Mouse (Mus musculus) limb, embryonic 12.5 days (tissue): Measurements from ENCODE around the gene Opcml. TPM values are rescaled to one million over a fixed set of nuclear protein-coding genes. Genes with fewer than 3 reads are reported as not detected.

Experiments
- ATAC-seq: fragments of 200-750 bp; cut with Nextera tagmentation; 2 replicates; pipeline ENCODE4 v1.8.0; 2017; ENCODE audit warnings: low read depth, moderate TSS enrichment; ENCODE audit not compliant: insufficient number of reproducible peaks, insufficient read depth, low FRiP score, low TSS enrichment
- H3K27ac ChIP-seq: fragments of 300-500 bp; sonication (generic); 2 replicates; pipeline ENCODE4 v1.5.1; 2016; ENCODE audit warnings: mild to moderate bottlenecking, moderate library complexity
- H3K27me3 ChIP-seq: fragments of 300-500 bp; sonication (generic); 2 replicates; pipeline ENCODE4 v1.6.1; 2016; ENCODE audit warnings: mild to moderate bottlenecking, moderate library complexity
- H3K36me3 ChIP-seq: fragments of 300-500 bp; sonication (generic); 2 replicates; pipeline ENCODE4 v1.6.1; 2016; ENCODE audit warnings: mild to moderate bottlenecking, moderate library complexity
- H3K4me1 ChIP-seq: fragments of 300-500 bp; sonication (generic); replicated peaks from 2 replicates; pipeline ENCODE4 v1.6.1; 2016
- H3K4me2 ChIP-seq: fragments of 300-500 bp; sonication (generic); 2 replicates; pipeline ENCODE4 v1.6.1; 2016; ENCODE audit warnings: mild to moderate bottlenecking, moderate library complexity
- H3K4me3 ChIP-seq: fragments of 300-500 bp; sonication (generic); replicated peaks from 2 replicates; pipeline ENCODE4 v1.5.1; 2016; ENCODE audit warnings: mild to moderate bottlenecking
- H3K9ac ChIP-seq: fragments of 300-500 bp; sonication (generic); replicated peaks from 2 replicates; pipeline ENCODE4 v1.6.1; 2016; ENCODE audit warnings: mild to moderate bottlenecking, moderate library complexity
- H3K9me3 ChIP-seq: fragments of 300-500 bp; sonication (generic); 2 replicates; pipeline ENCODE4 v1.6.1; 2016; ENCODE audit warnings: mild to moderate bottlenecking, moderate library complexity
- WGBS: fragments of 180-500 bp; shearing (Covaris S2); methylation state at CpG from one replicate; pipeline ENCODE4 v1.1.7; 2016; 5-methylcytosine and 5-hydroxymethylcytosine counted together
- polyA plus RNA-seq: library from polyadenylated mRNA; unstranded; fragments of >200 nt; fragmentation: Nextera tagmentation; extraction: Ambion mirVana; gene quantifications from 2 replicates; pipeline ENCODE4 v1.2.1, GENCODE M21; 2016

Gene Opcml
- polyA plus RNA-seq, 1 experiment from 2014 or later = 1.6 TPM

DNA sequence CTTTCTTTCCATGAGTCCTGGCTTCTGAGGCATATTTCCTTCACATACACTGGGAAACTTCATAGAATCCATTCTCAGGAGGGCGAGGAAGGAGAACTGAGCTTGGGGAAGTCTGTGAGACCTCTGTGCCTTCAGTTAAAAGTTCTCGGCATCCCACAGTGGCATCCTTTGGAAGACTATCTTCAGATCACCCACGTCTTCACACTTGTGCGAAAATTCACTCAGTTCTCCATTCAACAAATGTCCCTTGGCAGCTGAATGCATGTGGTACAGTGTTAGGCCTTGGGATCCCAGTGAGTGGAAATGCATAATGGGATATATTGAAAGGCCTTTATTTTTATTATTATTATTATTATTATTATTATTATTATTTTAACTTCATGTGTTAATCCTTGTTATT lies 304.1 kb downstream of the Opcml start:
- Histone ChIP-seq H3K4me2 (no peak overlapping the region), H3K27me3 (peaks cover 77% of the 10 kb centered on the region), H3K36me3 (no peaks in the 10 kb centered on the region), H3K27ac (no peak overlapping the region), H3K9ac (no peak overlapping the region), H3K4me1 (no peaks in the 10 kb centered on the region; the same call in 1 of the 2 replicates), H3K9me3 (no peaks in the 10 kb centered on the region), H3K4me3 (no peak overlapping the region)
- 84% methylated on average over 4 of the region's 4 CpGs for WGBS
- ATAC-seq = no peak

DNA sequence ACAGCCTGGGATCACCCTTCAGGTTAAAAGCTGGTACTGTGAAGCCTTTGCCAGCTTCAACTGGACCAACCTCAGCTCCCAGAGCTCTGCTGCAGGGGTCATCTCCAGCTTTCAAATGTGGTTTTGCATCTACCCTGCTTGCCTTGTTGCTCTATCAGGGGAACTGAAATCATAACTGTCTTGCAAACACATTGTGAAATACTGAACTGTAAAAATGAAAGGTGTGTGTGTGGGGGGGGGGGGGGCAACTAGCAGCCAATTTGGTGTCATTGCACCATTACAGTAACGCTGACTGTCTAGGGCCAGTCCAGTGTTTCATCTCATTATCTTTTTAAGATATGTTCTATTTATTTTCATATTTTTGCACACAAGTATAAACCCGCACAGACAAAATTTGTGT lies 305.6 kb downstream of the Opcml start:
- Histone ChIP-seq H3K4me1 (no peaks in the 10 kb centered on the region; the same call in 1 of the 2 replicates), H3K27ac (no peak overlapping the region), H3K4me2 (no peak overlapping the region), H3K36me3 (no peaks in the 10 kb centered on the region), H3K9ac (no peak overlapping the region), H3K9me3 (no peaks in the 10 kb centered on the region), H3K27me3 (peaks cover 74% of the 10 kb centered on the region), H3K4me3 (no peak overlapping the region)
- WGBS = 94% methylated on average over 2 of the region's 2 CpGs
- no peak for ATAC-seq

DNA sequence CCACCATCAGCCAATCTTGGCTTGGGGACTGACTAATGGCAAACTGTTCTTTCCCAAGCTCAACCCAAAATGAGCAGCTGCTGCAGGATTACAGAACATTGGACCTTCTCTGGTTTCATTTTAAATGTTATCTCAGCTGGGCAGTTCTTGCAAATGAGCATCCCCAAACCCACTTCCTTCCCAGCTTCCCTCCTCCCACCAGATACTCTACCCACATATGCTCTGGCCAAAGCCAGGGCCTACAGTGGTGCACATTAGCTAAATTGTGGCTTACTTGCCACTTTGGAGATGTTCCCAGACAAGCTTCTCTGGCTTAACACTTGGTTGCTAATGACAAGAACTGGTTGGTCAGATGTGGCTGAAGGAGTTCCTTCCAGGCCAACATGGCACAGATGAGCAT lies 311.4 kb downstream of the Opcml start:
- Histone ChIP-seq H3K27me3 (peaks cover 60% of the 10 kb centered on the region), H3K4me3 (no peak overlapping the region), H3K36me3 (no peaks in the 10 kb centered on the region), H3K4me1 (no peaks in the 10 kb centered on the region), H3K4me2 (no peak overlapping the region), H3K27ac (no peak overlapping the region), H3K9me3 (no peaks in the 10 kb centered on the region), H3K9ac (no peak overlapping the region)
- no peak for ATAC-seq

DNA sequence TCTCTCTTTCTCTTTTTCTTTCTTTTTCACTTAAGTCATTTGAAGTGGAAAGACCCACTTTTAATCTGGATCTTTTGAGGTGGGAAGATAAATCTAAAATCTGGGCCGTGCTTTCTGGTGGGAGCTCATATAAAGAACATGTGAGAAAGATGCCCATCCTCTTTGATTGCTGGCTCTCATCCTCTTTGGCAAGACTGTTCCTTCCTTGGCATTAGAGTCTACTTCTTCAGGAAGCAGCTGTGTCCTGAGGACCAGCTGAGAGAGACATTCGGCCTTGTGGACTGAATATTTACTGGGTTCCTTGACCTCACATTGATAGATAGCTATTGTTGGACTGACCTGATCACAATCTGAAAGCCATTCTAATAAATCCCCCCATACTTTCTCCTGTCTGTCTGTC lies 331.3 kb downstream of the Opcml start:
- H3K4me1 ChIP-seq = no peaks in the 10 kb centered on the region
- H3K27me3 ChIP-seq = peaks cover 6% of the 10 kb centered on the region; the same call in 1 of the 2 replicates
- H3K4me3 ChIP-seq = no peak overlapping the region
- H3K27ac ChIP-seq = no peak overlapping the region
- H3K36me3 ChIP-seq = no peaks in the 10 kb centered on the region
- 76% methylated on average over 2 of the region's 2 CpGs for WGBS
- no peaks in the 10 kb centered on the region for H3K9me3 ChIP-seq
- H3K4me2 ChIP-seq = no peak overlapping the region
- no peak for ATAC-seq
- no peak overlapping the region for H3K9ac ChIP-seq

DNA sequence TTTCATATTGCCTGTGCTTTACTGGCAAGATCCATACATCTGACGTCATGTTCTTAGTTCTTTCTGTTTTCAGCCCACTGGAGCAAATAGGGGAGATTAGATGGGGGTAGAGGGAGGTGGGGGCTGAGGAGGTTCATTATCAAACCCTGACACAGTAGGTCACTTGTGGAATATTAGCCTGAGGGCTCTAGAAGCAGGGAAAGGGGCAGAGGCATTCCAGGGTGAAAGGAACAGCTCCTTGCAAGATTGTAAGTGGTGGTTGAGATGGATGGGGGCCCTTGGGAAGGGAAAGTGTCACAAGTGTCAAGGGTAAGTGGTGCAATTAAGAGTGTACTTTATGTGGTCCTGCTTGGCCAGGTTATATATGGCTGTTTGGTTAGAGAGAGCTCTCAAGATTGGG lies 338.2 kb downstream of the Opcml start:
- no peaks in the 10 kb centered on the region for H3K9me3 ChIP-seq
- H3K9ac ChIP-seq = no peak overlapping the region
- no peak for ATAC-seq
- no peak overlapping the region for H3K4me2 ChIP-seq
- no peak overlapping the region for H3K27ac ChIP-seq
- H3K36me3 ChIP-seq = no peaks in the 10 kb centered on the region
- H3K4me1 ChIP-seq = no peaks in the 10 kb centered on the region
- peaks cover 6% of the 10 kb centered on the region; the same call in 1 of the 2 replicates for H3K27me3 ChIP-seq
- H3K4me3 ChIP-seq = no peak overlapping the region
- WGBS = 73% methylated on average over 1 of the region's 1 CpGs

DNA sequence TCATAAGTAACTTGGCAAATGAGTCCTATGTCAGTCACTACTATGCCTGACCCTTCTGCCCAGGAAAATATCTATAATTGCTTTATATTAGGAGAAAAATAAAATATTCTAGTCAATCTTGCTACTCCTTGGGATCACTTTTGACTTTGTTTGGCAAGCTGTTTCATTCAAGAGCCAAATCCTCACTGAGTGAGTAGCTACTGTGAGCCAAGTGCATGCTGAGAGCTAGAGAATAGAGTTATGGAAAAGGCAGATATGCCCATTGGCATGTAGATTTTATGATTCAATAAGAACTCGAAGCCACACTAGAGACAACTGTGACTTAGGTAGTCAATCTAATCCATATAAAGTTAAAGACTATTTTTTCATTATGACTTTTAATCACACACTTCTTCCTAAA lies 340.9 kb downstream of the Opcml start:
- Histone ChIP-seq H3K4me3 (no peak overlapping the region), H3K4me1 (0 out of 2 replicates have a peak, but pooled peaks cover 1% of the 10 kb centered on the region), H3K4me2 (no peak overlapping the region), H3K36me3 (no peaks in the 10 kb centered on the region), H3K9ac (no peak overlapping the region), H3K27me3 (no peaks in the 10 kb centered on the region), H3K27ac (no peak overlapping the region), H3K9me3 (no peaks in the 10 kb centered on the region)
- 79% methylated on average over 1 of the region's 1 CpGs for WGBS
- no peak for ATAC-seq

DNA sequence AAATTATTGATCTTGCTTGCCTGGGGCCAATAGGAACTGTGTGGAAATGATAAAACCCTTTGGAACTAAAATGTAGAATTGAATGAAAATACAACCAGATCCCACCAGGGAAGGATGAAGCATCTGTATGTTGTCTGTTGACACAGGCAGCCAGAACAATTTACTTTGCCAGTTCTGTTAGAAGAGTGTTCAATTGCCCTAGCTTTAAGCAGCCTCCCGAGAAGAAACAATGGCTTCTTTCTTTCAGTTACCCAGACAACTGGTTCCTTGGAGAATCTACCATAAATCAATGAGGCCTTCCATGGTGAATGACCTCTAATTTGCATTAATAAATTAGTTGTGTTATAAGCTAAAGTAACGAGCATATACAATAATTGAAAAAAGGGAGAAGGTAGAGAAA lies 346.0 kb downstream of the Opcml start:
- Histone ChIP-seq H3K4me2 (no peak overlapping the region), H3K27me3 (no peaks in the 10 kb centered on the region; the same call in 1 of the 2 replicates), H3K27ac (no peak overlapping the region), H3K9me3 (no peaks in the 10 kb centered on the region), H3K36me3 (no peaks in the 10 kb centered on the region), H3K4me3 (no peak overlapping the region), H3K4me1 (0 out of 2 replicates have a peak, but pooled peaks cover 3% of the 10 kb centered on the region), H3K9ac (no peak overlapping the region)
- ATAC-seq = no peak
- 47% methylated on average over 2 of the region's 2 CpGs for WGBS

DNA sequence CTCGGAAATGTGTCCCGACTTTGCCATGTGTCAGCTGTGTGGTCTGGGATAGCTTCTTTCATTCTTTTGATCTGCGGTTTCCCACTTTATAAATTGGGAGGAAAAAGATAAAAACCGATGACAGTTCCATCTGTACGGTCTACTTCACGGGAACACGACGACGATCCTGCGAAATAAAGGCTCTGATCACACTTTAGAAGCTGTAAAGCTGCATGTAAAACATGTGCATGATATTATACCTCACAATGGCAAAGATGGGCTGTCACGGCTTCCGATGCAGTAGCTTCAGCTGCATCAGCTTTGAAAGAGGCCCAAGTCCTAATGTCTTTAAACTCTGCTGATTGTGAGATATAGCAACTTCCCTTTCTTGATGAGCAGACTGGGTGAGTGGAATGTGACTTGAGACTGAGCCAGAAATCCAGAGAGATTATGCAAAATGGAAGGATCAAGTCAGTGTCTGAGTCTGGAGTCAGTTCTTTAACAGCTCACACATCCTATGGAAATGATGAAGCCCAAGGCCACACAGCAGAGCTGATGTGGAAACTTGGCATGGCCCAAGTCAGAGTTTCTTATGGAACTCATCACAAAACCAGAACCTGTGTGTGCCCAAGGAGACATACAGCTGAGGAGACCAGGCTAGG lies 349.5 kb downstream of the Opcml start:
- Histone ChIP-seq H3K4me3 (no peak overlapping the region), H3K9me3 (no peaks in the 10 kb centered on the region), H3K9ac (no peak overlapping the region), H3K36me3 (no peaks in the 10 kb centered on the region), H3K27ac (no peak overlapping the region), H3K4me1 (0 out of 2 replicates have a peak, but pooled peaks cover 3% of the 10 kb centered on the region), H3K27me3 (no peaks in the 10 kb centered on the region; the same call in 1 of the 2 replicates), H3K4me2 (no peak overlapping the region)
- 81% methylated on average over 12 of the region's 12 CpGs for WGBS
- no peak for ATAC-seq

DNA sequence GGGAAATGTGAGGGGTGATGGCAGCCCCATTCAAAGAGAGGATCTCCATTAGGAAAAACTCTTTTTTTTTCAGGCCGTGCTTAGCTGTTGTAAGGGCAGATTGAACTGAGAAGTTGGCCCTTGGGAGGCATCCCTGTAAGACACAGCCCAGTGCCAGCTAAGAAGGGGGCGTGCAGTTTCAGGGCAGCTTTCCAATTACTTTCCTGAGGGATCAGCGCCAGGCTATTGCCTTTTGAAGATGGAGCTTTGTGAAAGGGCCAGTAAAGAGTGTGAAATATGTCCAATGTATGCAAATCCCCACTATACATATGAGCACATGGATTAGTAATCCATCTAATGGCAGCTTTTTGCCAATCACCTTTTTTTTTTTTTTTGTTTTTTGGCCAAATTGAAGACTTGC lies 358.9 kb downstream of the Opcml start:
- Histone ChIP-seq H3K4me1 (no peaks in the 10 kb centered on the region), H3K9ac (no peak overlapping the region), H3K9me3 (no peaks in the 10 kb centered on the region), H3K27ac (no peak overlapping the region), H3K36me3 (no peaks in the 10 kb centered on the region), H3K4me3 (no peak overlapping the region), H3K4me2 (no peak overlapping the region), H3K27me3 (no peaks in the 10 kb centered on the region)
- ATAC-seq = no peak
- 75% methylated on average over 3 of the region's 3 CpGs for WGBS

DNA sequence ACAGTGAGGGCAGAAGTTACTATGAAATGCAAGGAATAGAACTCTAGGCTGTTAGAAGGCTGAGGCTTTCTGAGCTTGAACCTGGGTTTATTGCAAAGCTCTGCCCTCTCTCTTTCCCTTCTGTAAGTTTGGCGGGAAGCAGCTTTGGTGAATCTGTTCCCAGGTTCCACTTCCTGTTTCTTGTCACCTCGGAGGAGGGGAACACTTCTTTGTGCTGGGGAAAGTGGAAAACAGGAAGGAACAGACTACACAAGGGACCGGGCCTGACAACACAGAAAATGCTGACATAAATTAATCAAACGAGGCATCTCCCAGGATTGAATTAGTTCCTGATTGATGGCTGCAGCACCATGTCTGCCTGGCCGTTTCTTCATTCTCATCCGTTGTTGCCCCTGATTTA lies 363.2 kb downstream of the Opcml start:
- 29% methylated on average over 6 of the region's 6 CpGs for WGBS
- ATAC-seq = no peak
- H3K36me3 ChIP-seq = no peaks in the 10 kb centered on the region
- H3K4me3 ChIP-seq = no peak overlapping the region
- no peaks in the 10 kb centered on the region for H3K4me1 ChIP-seq
- no peak overlapping the region for H3K27ac ChIP-seq
- H3K9ac ChIP-seq = no peak overlapping the region
- no peak overlapping the region for H3K4me2 ChIP-seq
- no peaks in the 10 kb centered on the region for H3K9me3 ChIP-seq
- no peaks in the 10 kb centered on the region for H3K27me3 ChIP-seq

DNA sequence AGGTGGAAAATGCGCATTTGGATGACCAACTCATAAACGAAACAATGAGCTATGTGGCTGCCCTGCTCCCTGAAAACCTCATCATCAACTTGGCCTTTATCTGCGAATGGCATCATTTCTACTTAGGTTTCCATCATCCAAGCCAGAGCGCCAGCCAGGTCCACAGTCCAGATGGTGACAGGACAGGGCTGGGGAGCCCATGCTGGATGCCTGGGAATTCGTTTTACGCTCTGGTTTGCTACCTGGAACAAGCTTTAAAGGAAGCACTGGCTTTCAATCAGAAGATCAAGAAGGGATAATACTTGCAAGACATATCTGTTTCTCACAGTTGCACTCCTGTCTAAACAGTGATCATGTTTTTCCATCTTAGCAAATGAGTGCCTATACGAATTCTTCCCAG lies 366.5 kb downstream of the Opcml start:
- no peak overlapping the region for H3K4me2 ChIP-seq
- H3K9me3 ChIP-seq = no peaks in the 10 kb centered on the region
- WGBS = 93% methylated on average over 7 of the region's 7 CpGs
- H3K9ac ChIP-seq = no peak overlapping the region
- no peaks in the 10 kb centered on the region for H3K4me1 ChIP-seq
- H3K36me3 ChIP-seq = no peaks in the 10 kb centered on the region
- H3K4me3 ChIP-seq = no peak overlapping the region
- H3K27ac ChIP-seq = no peak overlapping the region
- H3K27me3 ChIP-seq = no peaks in the 10 kb centered on the region
- no peak for ATAC-seq

DNA sequence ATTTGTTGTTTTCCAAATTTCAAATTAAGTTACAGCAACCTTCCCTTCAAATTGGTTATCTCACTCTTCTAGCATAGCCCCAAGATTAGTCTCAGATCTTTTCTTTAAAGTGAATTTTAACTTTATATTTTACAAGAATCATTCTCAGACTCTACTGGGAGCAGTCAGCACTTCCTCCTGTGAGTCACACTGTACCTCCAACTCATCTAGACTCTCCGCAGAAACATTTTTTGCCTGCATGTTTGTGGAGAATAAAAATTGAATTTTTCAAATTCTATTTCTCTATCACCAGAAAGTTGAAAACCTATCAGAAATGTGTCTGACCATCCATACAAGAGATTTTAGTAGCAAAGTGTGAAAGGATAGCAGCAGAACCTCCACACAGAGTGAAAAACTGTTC lies 370.4 kb downstream of the Opcml start:
- no peak overlapping the region for H3K4me3 ChIP-seq
- no peak overlapping the region for H3K4me2 ChIP-seq
- H3K27ac ChIP-seq = no peak overlapping the region
- 92% methylated on average over 1 of the region's 1 CpGs for WGBS
- no peaks in the 10 kb centered on the region for H3K27me3 ChIP-seq
- H3K9me3 ChIP-seq = no peaks in the 10 kb centered on the region
- no peak overlapping the region for H3K9ac ChIP-seq
- H3K4me1 ChIP-seq = no peaks in the 10 kb centered on the region
- H3K36me3 ChIP-seq = no peaks in the 10 kb centered on the region
- no peak for ATAC-seq
